Mouse (Mus musculus) kidney, embryonic 16.5 days (tissue): ENCODE results near the gene Ube4b. TPM values are rescaled to one million over a fixed set of nuclear protein-coding genes. Genes with fewer than 3 reads are reported as not detected.

Experiments used
- ATAC-seq: fragments of 200-750 bp; cut with Nextera tagmentation; 2 replicates; pipeline ENCODE4 v1.8.0; 2017; ENCODE audit warnings: moderate TSS enrichment; ENCODE audit not compliant: low FRiP score, low TSS enrichment
- H3K27ac ChIP-seq: fragments of 300-500 bp; sonication (generic); 2 replicates; pipeline ENCODE4 v1.5.1; 2014; ENCODE audit warnings: low read length
- H3K27me3 ChIP-seq: fragments of 300-500 bp; sonication (generic); 2 replicates; pipeline ENCODE4 v1.6.1; 2014; ENCODE audit warnings: low read length, control low read depth, mixed read lengths; ENCODE audit not compliant: insufficient read depth
- H3K36me3 ChIP-seq: fragments of 300-500 bp; sonication (generic); 2 replicates; pipeline ENCODE4 v1.6.1; 2014; ENCODE audit warnings: low read length, control low read depth, mixed read lengths; ENCODE audit not compliant: insufficient read depth
- H3K4me1 ChIP-seq: fragments of 300-500 bp; sonication (generic); 2 replicates; pipeline ENCODE4 v1.6.1; 2014; ENCODE audit warnings: low read length, control low read depth, mixed read lengths; ENCODE audit not compliant: insufficient read depth
- H3K4me2 ChIP-seq: fragments of 300-500 bp; sonication (generic); replicated peaks from 2 replicates; pipeline ENCODE4 v1.6.1; 2014; ENCODE audit warnings: low read depth, low read length
- H3K4me3 ChIP-seq: fragments of 300-500 bp; sonication (generic); 2 replicates; pipeline ENCODE4 v1.5.1; 2014; ENCODE audit warnings: mild to moderate bottlenecking, low read length
- H3K9ac ChIP-seq: fragments of 300-500 bp; sonication (generic); replicated peaks from 2 replicates; pipeline ENCODE4 v1.6.1; 2014; ENCODE audit warnings: low read length
- H3K9me3 ChIP-seq: fragments of 300-500 bp; sonication (generic); 2 replicates; pipeline ENCODE4 v1.6.1; 2016; ENCODE audit warnings: low read length, control low read depth
- WGBS: fragments of 180-500 bp; shearing (Covaris S2); extraction: QIAGEN DNeasy Blood & Tissue Kit; methylation state at CpG from one replicate; pipeline ENCODE4 v1.1.7; 2014; 5-methylcytosine and 5-hydroxymethylcytosine counted together
- polyA plus RNA-seq: library from polyadenylated mRNA; unstranded; fragments of >200 nt; fragmentation: Nextera tagmentation; extraction: Ambion mirVana; gene quantifications from 2 replicates; pipeline ENCODE4 v1.2.1, GENCODE M21; 2015

The Ube4b gene
- polyA plus RNA-seq, 1 experiment from 2014 or later, result 46.8 TPM

DNA sequence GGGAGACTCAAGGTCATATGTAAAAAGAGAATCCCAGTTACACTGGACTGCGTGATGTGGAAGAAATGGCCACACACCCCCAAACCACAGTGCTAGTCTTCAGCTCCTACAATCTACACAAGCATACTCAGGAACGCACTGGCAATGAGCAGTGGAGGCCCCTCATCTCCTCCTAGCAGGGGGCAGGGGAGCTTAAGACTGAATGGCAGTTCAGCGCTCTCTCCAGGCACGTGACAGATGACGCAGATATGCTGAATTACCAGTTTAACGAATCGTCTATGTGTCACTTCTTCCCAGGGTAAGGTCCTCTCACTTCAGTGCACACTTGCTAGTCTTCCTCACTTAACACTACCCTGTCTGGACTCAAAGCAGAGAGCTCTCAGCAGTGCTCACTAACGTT, 47.7 kb downstream of the Ube4b start:
- Histone ChIP-seq H3K4me2 (no peak overlapping the region), H3K4me3 (no peak overlapping the region), H3K9ac (no peak overlapping the region), H3K36me3 (peaks cover 54% of the 10 kb centered on the region), H3K27me3 (no peaks in the 10 kb centered on the region), H3K27ac (no peak overlapping the region), H3K4me1 (peaks cover 12% of the 10 kb centered on the region), H3K9me3 (no peaks in the 10 kb centered on the region)
- WGBS, result 67% methylated on average over 8 of the region's 8 CpGs
- ATAC-seq, result no peak

DNA sequence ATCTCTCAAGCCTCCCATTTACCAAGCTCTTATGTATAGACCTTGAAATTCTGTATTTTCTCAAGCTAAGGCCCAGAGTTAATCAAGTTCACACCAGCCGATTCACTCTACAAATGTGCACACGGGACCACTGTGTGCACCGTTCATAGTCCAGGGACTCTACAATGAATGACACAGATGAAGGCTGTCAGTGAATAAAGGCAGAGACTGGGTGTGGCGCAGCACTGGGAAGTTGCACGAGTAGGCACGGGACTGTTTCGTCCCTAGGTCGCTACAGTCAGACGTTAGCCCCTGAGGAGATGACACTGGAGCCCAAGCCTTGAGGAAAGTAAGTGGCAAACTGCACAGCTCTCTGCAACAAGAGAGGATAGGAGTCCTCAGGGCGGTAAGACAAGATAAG, 50.5 kb downstream of the Ube4b start:
- H3K9ac ChIP-seq, result no peak overlapping the region
- ATAC-seq, result no peak
- peaks cover 1% of the 10 kb centered on the region; the same call in 1 of the 2 replicates for H3K9me3 ChIP-seq
- H3K4me3 ChIP-seq, result no peak overlapping the region
- H3K4me1 ChIP-seq, result peaks cover 11% of the 10 kb centered on the region
- no peaks in the 10 kb centered on the region for H3K27me3 ChIP-seq
- 81% methylated on average over 10 of the region's 10 CpGs for WGBS
- no peak overlapping the region for H3K4me2 ChIP-seq
- H3K27ac ChIP-seq, result no peak overlapping the region
- peaks cover 64% of the 10 kb centered on the region for H3K36me3 ChIP-seq

GRCm38 (mm10) chr4:149374662-149375061, 51.9 kb downstream of the Ube4b start:
- H3K9me3 ChIP-seq, result peaks cover 4% of the 10 kb centered on the region; the same call in 1 of the 2 replicates
- WGBS, result 61% methylated on average over 11 of the region's 11 CpGs
- no peak overlapping the region for H3K9ac ChIP-seq
- no peaks in the 10 kb centered on the region for H3K27me3 ChIP-seq
- H3K27ac ChIP-seq, result no peak overlapping the region
- no peak overlapping the region for H3K4me3 ChIP-seq
- 0 out of 2 replicates have a peak, but pooled peaks cover 8% of the 10 kb centered on the region for H3K4me1 ChIP-seq
- peaks cover 67% of the 10 kb centered on the region for H3K36me3 ChIP-seq
- no peak overlapping the region for H3K4me2 ChIP-seq
- ATAC-seq, result no peak

GRCm38 (mm10) chr4:149373927-149374326, 52.6 kb downstream of the Ube4b start:
- ATAC-seq, result no peak

DNA sequence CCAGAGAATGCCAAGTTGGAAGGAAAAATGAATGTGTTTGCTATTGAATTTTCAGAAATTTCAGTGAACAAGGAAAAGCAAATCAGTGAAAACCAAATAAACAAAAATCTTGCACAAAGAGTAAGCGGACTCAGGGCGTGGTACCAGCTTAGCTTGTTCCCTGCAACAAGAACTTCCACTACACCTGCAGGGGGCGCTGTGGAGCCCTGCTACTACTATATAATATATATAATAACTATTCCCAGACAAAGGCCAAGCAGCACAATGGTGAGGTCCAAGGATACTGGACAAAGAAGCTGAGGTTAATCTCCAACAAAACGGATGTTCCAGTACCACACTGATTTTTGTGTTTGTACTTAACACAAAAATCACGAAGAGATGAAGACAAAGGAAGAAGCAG, 53.1 kb downstream of the Ube4b start:
- Histone ChIP-seq H3K9me3 (peaks cover 4% of the 10 kb centered on the region; the same call in 1 of the 2 replicates), H3K4me1 (0 out of 2 replicates have a peak, but pooled peaks cover 3% of the 10 kb centered on the region), H3K27me3 (no peaks in the 10 kb centered on the region), H3K9ac (no peak overlapping the region), H3K4me2 (no peak overlapping the region), H3K27ac (no peak overlapping the region), H3K4me3 (no peak overlapping the region), H3K36me3 (peaks cover 71% of the 10 kb centered on the region)
- 76% methylated on average over 5 of the region's 5 CpGs for WGBS
- ATAC-seq, result no peak

More at GRCm38 (mm10) chr4:149373927-149374326, 52.6 kb downstream of the Ube4b start:
- no peak overlapping the region for H3K4me3 ChIP-seq
- no peak overlapping the region for H3K4me2 ChIP-seq
- peaks cover 71% of the 10 kb centered on the region for H3K36me3 ChIP-seq
- H3K4me1 ChIP-seq, result 0 out of 2 replicates have a peak, but pooled peaks cover 8% of the 10 kb centered on the region
- H3K27me3 ChIP-seq, result no peaks in the 10 kb centered on the region
- 82% methylated on average over 9 of the region's 9 CpGs for WGBS
- no peak overlapping the region for H3K9ac ChIP-seq
- H3K9me3 ChIP-seq, result peaks cover 4% of the 10 kb centered on the region; the same call in 1 of the 2 replicates
- no peak overlapping the region for H3K27ac ChIP-seq

DNA sequence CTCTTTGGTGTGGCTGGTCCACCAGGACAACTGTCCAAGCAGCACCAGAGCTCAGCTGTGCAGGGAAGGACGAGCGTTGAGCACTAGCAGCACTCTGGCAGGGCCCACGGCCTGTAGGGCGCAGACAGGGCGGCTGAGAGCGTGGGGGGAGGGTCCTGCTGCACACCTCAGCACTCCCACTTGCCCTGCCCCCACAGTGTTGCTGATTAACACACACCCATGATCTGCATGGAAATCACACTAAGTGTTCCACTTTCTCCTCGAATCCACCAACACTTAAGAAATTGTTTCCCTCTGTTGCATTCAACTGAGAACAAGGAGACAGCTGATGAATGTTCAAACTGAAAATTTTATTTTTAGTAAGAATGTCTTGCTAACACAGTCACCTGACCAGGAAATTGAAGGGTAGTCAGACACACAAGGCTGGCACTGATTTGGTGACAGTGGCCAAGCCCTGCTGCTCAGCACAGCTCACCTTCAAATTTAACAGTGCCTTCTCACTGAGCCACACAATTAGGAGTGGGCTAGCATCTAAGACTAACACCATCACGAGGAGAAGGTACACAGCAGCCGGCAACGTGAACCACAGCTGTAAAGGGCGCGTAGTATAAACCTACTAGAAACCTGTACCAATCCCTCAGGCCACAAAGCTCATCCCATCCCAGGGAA, 60.7 kb downstream of the Ube4b start:
- H3K9me3 ChIP-seq, result peaks cover under 1% of the 10 kb centered on the region; the same call in 1 of the 2 replicates
- H3K9ac ChIP-seq, result no peak overlapping the region
- 0 out of 2 replicates have a peak overlapping the region, but pooled peaks have one; percentile 13 for H3K27ac ChIP-seq
- H3K4me3 ChIP-seq, result no peak overlapping the region
- WGBS, result 71% methylated on average over 12 of the region's 12 CpGs
- ATAC-seq, result peak; percentile 84
- no peaks in the 10 kb centered on the region for H3K27me3 ChIP-seq
- H3K36me3 ChIP-seq, result peaks cover 53% of the 10 kb centered on the region
- no peak overlapping the region for H3K4me2 ChIP-seq
- peaks cover 5% of the 10 kb centered on the region; the same call in 1 of the 2 replicates for H3K4me1 ChIP-seq

DNA sequence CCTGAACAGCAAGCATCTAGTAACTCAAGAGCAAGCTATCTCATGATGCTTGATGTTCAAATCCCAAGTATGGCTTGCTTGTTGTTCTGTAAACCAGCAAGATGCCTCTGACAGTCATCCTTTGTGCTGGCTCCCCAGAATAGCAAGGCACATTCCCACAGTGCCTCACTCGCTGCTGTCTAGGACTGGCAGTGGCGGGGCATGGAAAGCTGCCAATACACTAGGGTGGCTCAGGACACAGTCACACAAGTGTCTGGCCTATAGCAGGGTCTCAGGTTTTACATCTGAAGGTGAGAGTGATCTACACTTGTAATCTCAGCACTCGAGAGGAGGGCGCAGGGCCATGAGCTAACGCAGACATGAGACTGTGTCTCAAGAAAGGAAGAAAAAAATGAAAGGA, 61.7 kb downstream of the Ube4b start:
- Histone ChIP-seq H3K4me1 (peaks cover 5% of the 10 kb centered on the region; the same call in 1 of the 2 replicates), H3K4me3 (no peak overlapping the region), H3K27me3 (no peaks in the 10 kb centered on the region), H3K27ac (no peak overlapping the region), H3K9me3 (no peaks in the 10 kb centered on the region), H3K36me3 (peaks cover 56% of the 10 kb centered on the region), H3K9ac (no peak overlapping the region), H3K4me2 (no peak overlapping the region)
- ATAC-seq, result no peak
- 86% methylated on average over 5 of the region's 5 CpGs for whole genome bisulfite sequencing

- no peak overlapping the region for H3K4me3 ChIP-seq
- H3K9me3 ChIP-seq, result no peaks in the 10 kb centered on the region
- H3K9ac ChIP-seq, result no peak overlapping the region
- no peak for ATAC-seq
- H3K36me3 ChIP-seq, result peaks cover 60% of the 10 kb centered on the region
- no peak overlapping the region for H3K4me2 ChIP-seq
- no peaks in the 10 kb centered on the region for H3K27me3 ChIP-seq
- peaks cover 4% of the 10 kb centered on the region; the same call in 1 of the 2 replicates for H3K4me1 ChIP-seq
- WGBS, result 76% methylated on average over 6 of the region's 6 CpGs
- no peak overlapping the region for H3K27ac ChIP-seq
These were observed 65.5 kb downstream of the Ube4b start for GRCm38 (mm10) chr4:149361051-149361450.

- no peak; the same call in 1 of the 2 replicates for ATAC-seq
- Histone ChIP-seq H3K4me1 (no peaks in the 10 kb centered on the region), H3K9ac (no peak overlapping the region), H3K4me3 (no peak overlapping the region), H3K4me2 (no peak overlapping the region), H3K9me3 (no peaks in the 10 kb centered on the region), H3K27me3 (no peaks in the 10 kb centered on the region), H3K36me3 (peaks cover 63% of the 10 kb centered on the region), H3K27ac (no peak overlapping the region)
- 91% methylated on average over 5 of the region's 5 CpGs for WGBS
These were observed 65.9 kb downstream of the Ube4b start for GRCm38 (mm10) chr4:149360647-149361046.

GRCm38 (mm10) chr4:149357982-149358381, 68.6 kb downstream of the Ube4b start:
- H3K4me1 ChIP-seq, result no peaks in the 10 kb centered on the region
- no peaks in the 10 kb centered on the region for H3K9me3 ChIP-seq
- no peak overlapping the region for H3K27ac ChIP-seq
- WGBS, result 92% methylated on average over 5 of the region's 5 CpGs
- no peak overlapping the region for H3K4me3 ChIP-seq
- H3K27me3 ChIP-seq, result no peaks in the 10 kb centered on the region
- ATAC-seq, result no peak
- H3K4me2 ChIP-seq, result no peak overlapping the region
- H3K9ac ChIP-seq, result no peak overlapping the region
- H3K36me3 ChIP-seq, result peaks cover 75% of the 10 kb centered on the region
